Mouse (Mus musculus): ENCODE measurements around the gene Pla2r1.

Gene Pla2r1

DNA sequence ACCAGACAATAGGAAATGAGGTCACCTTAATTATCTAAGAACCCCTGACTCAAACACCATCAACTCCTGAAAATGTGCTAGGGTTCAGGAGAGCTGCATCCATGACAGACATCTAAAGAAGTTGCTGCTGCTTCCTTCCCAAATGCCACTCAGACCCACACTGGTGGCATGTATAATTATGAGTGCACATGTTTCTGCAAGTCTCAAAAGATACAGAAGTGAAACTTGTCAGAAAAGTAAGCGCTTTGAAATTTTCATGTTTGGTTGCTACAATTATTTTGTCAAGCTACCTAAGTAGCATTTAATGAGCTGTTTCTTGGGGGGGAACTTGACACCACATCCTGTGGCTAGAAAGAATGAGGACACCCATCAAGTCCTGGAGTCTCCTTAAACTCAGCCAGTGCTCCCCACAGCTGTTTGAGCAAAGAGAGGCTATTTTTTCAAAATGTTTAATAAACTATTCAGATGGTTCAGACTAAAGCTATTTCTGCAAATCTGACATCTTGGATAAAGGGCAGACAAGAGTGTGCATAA, 52.5 kb downstream of the Pla2r1 start:
- DNase-seq, result no peak

DNA sequence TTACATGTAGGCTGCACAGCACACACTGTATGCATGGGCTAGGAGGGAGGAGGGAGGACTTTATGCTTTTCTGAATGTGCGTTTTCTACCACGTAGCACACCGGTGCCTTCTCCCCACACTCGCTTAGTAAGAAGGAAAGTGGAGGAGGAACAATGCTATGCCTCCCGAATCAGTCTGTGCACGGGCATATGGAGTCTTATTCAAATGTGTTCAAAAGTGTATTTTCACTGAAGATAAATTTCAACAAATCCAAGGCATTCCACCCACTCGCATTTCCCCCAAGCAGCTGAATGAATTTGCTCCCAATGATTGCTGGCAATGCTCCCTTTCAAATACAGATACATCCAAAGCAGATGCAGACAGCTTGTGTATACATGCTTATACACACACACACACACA, 73.2 kb downstream of the Pla2r1 start:
- no peak for DNase-seq

DNA sequence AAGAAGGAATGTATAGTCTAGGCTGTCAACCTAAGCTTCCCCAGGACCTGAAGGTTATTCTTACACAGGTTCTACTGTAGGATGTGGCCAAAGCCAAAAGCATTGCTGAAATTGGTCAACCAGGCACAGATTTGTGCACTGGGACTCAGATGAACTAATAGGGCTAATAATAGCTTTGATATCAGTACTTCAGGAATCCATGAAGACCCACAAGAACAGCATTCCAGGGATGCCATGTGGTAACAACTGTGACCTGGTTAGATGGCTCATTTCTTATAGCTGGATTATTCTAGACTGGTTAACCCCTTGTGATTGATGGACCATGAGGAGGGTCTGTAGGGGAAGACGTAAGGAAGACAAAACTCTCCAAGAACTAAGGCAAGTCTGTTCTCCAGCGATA, 74.3 kb downstream of the Pla2r1 start:
- DNase-seq, result no peak

DNA sequence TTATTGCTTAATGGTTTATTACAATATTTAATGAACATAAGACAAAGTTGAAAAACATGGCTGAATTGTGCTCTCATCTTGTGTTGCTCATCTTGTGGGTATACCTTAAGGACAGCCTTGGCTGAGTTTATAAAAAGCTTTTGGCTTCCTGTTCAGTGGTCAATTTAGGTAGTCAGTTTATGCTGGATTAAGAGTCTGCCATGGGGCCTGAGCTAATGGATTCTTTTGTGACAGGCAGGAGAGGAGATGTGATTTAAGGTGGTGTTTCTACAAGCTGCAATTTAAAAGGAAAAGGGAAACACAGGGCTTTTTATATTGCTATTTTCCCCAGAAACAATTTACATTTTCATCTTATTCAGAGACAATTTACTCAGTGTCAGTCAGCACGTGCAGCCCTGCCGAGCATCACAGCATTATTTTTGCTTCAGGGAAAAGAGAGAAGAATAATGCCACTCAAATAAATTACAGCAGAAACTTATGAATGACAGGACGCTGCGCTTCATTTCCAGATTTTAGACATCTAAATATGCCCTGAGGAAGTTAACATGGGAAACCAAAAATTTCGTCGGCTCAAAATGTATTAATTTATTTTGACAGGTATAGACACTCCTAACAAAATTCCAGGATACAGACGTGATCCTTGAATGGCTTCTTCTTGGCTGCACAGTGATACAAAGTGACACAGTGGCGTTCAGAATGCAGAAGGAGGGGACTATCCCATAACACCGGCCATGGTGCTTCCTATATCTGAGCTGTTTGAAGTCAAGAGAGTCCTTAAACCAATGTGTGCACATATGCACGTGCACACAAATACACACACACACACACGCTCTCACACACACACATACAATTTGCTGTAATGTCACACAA, 84.0 kb downstream of the Pla2r1 start:
- DNase-seq, result no peak

DNA sequence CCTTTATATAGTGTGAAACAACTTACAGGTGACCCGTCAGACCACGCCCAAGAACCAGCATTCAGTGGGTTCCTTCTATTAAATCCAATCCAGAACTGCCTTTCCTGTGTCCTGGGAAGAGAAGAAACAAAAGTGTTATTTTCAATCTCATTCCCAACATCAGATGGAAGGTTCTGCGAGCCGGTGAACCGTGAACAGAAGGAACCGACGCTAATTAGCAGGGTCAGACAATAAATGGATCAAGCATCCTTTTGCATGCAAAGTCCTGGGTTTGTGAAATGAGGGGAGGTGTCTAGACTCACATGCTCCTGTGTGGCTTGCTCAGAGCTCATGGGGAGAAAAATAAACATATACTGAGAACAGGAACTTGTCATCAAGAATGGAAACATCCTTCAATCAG, 100.7 kb downstream of the Pla2r1 start:
- DNase-seq, result no peak

DNA sequence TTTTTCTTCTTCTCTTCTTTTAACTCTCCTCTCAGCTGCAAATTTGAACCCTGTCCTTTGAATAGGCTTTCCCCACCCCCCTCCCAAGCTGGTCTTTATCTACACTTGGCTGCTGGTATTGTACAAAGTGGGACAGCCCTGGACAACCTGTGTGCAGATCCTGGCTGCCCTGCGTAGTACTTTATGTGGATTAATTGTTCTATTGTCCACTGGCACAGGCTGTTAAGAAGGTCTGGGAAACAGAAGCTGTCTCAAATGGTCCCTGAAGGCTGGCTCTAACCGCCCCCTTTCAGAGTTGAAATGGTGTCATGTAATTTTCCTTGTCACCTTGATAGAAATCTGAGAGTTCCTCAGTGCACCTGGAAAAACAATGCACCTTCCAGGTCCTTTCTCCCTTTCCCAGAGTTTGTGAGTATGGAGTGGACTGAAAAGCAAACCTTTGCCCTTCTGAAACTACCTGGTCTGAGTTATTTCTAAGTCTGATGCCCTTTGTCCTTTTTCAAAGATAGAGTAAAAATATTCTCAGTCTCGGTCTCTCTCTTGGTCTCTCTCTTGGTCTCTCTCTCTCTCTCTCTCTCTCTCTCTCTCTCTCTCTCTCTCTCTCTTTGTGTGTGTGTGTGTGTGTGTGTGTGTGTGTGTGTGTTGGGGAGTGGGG, 101.9 kb downstream of the Pla2r1 start:
- no peak for DNase-seq

DNA sequence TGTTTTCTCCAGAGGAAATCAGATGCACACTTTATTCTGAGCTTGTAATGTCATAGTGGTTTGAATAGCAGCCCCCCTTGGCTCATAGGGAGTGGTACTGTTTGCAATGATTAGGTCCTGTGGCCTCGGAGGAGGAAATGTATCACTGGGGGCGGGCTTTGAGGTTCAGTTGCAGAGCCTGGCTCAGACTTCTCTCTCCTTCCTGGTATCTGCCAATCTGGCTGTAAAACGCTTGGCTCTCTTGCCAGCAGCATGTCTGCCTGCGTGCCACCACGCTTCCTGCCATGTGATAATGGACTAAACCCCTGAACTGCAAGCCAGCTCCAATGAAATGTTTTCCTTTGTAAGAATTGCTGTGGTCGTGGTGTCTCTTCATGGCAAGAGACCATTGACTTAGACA, 103.4 kb downstream of the Pla2r1 start:
- no peak for DNase-seq

DNA sequence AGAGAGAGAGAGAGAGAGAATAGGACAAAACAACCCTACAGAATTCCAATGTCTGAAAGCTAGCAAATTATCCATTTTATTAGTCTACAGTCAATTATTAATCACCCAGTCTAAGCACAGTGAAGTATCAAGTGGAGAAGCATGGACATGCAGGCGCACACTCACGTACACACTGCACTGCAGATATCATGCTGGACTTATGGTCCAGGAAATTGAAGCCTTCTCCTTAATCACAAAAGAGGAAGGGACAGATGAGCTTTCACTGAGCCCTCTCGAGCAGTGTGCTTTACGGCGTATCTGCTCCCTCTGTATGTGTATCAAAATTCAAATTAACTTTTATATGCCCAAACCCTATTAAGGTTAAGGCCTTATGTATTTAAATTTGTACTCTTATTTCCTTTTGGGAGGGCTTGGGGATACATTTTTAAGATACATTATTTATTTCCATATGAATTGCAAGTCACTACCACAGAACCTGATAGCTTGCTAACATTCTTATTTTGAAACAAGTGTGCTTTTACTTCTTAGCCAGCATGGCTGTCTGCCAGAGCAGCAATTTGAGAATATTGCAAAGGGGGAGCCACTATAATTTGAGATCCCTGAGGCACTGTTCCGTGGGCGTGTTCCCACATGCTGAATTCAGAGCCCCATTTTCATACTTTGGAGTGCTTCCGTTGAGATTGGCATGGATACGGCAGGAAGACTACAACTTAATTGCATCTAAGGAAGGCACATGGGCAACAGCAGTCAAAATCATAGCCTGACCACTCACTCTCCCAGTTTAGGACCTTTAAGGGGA, 108.2 kb downstream of the Pla2r1 start:
- no peak for DNase-seq

DNA sequence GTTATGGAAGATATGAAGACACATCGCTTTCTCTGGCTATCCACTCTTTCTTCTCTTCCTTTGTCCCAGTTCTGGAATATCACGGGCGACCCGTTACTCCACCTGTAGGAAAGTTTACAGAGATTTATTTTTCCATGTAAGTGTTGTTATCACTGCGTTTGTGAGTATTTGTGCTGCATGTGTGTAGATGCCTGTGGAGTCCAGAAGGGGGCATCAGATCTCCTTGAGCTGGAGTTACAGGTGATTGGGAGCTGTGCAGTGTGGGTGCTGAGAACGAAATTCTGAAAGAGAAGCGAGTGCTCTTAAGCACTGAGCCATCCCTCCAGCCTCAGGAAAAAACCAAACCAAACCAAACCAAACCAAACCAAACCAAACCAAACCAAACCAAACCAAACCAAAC, 109.8 kb downstream of the Pla2r1 start:
- no peak for DNase-seq

DNA sequence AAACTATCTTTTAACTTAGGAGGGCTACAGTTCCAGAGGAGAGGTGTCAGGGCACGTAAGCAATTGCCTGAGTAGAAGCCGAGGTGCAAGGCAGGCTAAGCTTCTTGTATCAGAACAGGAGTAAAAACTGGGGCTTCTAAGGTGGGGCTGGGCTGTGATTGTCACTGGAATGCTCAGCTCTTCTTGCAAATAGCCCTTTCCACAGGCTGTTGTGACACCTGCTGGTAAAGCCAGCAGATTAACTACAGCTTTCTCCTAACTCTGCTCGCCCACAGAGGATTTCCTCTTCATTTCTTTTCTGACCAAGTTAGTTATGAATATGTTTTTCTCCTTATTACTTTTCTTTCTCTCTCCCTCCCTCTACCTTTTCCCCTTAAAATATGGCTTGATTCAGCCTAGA, 111.2 kb downstream of the Pla2r1 start:
- DNase-seq, result no peak

DNA sequence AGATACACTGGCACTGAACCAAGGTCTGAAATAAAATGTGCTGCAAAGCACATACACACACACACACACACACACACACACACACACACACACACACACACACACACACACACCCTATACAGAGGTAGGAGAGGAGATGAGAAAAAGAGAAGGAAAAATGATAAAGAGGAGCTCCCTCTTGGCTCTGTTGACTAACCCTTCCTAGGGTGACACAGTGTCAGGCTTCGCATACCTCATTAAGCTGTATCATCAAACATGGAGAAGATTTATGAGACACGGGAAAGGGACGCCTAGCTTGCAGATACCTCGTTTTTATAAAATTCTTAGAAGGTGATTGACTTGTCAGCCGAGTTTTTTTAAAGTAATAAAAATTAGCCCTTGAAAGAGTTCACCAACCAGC, 116.3 kb downstream of the Pla2r1 start:
- no peak for DNase-seq

DNA sequence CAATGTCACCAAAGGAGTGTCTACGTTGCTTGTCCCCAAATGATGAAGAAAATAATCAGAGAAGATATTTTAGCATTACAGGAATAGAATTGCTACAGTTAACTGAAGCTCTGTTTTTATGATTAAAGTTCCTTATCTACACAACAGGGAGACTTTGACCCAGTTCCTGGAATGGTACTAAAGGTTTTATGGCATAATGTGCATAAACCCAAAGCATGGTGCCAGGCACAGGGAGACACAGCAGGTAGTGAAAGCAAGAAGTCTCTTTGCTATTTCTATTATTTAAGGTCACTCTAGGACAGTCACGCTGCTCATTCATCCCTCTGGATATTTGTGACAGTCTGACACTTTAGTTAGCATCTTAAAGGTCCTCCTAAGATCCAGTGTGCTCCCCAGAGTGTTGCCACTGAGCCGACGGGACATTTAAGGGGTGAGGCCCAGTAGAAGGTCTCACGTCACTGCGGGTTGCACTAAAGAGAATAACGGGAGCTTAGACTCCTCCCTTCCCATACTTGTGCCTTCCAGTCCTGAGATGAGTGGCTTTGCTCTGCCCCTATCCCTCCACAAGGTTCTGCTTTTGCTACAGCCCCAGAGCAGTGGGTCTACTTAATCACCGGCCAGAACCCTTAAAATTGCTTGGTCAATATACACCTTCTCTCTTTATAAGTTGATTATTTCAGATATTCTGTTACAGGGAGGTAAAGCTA, 122.6 kb downstream of the Pla2r1 start:
- DNase-seq, result no peak

DNA sequence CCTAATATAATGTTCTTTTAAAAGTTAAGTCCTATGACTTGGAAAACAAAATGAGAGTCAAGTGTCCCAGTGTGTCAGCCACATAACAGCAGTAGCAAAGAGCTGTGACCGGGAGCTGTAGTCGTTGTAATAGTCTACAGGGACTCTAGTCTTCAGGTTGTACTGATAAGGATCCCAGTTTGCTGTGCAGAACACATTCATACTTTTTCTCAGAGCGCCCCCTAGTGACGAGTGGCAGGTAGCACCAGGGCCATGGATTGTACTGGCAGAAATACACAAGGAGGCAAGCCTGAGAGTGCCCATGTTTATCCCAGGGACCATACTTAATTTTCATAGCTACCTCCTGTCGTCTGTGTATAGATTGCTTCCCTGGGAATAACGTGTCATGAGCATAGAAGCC, 135.0 kb downstream of the Pla2r1 start:
- DNase-seq, result peak; percentile 25

DNA sequence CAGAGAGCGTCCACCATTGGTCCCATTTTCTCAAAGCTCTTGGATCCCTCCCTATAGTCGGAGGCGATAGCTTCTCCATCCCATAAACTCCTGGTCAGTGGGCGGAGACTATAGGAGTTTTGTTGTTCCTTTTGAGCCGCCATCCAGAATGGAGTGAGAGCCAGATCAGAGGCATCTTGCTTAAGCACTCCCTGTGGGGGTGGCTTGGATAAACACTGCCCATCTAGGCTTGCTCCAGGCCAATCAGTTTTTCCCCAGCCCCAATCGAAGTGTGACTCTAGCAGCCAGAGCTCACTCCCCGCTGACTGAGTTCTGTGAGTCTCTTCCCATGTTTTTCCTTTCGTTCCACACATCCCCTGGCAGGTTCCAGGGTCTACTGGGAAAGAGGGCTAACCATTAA, 138.8 kb downstream of the Pla2r1 start:
- DNase-seq, result no peak

DNA sequence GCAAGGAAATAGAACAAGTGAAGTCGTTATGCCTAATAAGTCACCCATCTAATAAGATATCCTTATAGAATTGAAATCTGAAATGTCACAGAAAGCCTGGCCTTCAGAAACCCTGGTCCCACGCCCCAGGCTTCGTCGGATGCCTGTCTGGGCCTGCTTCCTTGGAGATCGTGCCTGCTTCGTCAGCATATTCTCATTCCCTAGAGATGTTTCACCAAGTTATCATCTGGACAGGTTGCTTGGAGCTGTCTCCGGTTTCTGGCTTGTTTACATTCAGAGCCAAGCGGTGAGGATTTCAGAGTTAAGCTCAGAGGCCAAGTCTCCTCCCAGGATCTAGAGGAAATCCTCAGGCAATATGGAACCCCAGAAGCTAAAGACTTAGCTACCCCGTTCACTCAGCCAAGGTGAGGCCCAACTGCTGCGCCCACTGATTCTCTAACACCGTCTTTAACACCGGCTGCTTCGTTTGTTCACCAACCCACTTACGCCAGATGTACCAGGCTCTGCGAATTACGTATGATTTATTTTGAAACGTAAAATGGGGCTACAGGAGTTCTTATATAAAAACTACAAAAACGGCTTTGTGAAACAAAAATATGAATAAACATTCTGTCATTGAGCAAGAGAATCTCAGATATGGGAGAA, 140.0 kb downstream of the Pla2r1 start:
- DNase-seq, result no peak

DNA sequence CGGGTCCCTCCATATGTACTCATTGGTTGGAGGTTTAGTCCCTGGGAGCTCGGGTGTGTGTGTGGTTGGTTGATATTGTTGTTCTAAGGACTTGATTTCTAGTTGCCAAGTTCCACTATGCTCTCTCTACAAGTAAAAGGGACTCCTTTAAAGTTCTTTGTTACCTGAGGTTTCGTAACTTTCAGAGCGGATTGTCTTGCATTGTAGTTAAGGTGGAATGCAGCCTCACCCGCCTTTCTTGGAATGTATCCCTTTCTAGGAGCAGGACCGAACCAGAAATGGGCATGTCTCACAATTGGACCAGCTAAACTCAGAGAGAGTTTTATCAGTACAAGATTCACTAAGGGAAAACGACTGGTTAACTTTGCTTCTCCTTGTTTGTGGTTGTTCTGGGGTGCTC, 141.9 kb downstream of the Pla2r1 start:
- no peak for DNase-seq

DNA sequence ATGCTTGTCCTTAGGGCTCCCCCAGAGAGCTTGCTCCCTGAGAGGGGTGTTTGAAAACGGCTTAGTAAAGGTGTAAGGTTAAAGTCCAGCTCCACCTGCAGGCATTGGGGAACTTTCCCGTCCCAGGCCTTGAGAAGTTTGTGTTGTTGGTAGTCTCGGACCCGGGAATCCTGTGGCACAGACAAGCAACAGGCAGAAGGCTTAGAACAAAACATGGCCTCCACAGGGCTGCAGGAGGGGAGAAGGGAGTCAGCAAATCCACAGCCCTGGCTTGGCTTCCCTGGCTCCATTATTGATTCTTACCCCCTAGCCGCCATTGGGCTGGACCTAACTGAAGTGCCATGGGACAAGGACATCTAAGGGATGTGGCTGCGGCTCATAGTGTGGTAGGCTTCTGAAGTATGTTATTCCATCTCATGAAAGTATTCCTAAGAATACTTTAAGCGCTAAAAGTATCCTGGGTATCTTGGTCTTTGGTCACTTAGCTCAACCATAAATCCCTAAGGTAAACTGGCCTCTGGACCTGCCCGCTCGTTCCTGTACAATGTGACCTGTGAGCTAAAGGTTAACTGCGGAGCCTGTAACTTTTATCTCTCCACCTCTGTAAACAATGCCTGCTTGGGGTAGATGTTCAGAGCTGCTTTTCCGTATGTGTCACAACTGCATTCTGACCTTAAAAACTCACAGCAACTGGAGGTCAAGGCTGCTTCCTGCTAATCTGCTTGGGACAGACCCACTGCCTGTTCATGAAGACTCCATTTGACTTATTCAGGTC, 142.9 kb downstream of the Pla2r1 start:
- no peak for DNase-seq

DNA sequence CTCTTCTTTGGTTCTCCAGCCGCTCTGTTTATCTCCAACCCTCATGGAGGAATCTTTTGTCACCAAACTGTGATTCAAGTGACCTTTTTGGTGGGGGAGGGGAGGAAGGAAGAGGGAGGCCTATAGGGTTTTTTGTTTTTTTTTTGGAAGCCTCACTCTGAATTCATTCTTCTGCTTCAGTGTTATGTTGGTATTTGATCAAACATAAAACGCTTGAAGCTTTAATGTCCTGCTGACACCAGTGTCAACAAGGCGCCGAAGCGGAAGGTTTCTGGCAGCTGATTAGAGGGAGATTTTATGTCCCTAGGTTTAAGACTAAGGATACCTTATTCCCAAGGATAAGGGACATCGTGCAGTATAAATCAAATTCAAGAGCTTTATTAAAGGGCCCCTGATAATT, 143.9 kb downstream of the Pla2r1 start:
- DNase-seq, result no peak

DNA sequence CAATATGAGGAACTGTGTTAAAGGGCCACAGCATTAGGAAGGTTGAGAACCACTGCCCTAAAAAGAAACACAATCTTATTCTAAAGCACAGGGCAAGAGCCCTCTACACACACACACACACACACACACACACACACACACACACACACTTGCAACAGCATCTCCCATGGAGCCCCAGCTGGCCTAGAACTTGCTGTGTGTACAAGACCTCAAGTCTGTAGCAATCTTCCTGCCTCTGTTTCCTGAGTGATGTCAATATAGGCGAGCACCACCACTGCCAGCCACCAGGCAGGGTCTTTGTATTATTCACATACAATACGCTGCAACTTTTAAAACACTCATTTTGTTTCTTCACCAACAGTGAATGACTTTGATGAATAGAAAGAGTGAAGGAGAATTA, 145.7 kb downstream of the Pla2r1 start:
- DNase-seq, result no peak

DNA sequence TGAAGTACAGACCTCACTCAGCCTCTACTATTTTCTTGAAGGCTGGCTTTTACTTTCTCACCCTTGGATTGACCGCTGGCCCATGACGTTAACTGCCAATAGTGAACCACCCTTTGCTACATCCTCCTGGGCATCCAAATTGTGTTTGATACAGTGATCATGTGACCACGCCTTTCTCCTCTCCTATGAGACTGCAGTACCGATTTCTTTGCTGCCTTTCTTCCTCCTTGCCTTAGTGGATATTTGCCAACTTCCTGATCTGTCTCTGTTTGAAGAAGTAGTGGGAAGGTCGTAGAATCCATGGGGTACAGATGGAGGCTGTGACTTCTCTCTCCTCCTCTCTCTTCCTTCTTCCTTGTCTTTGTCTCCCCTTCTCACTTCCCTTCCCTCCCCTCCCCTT, 147.7 kb downstream of the Pla2r1 start:
- DNase-seq, result no peak

DNA sequence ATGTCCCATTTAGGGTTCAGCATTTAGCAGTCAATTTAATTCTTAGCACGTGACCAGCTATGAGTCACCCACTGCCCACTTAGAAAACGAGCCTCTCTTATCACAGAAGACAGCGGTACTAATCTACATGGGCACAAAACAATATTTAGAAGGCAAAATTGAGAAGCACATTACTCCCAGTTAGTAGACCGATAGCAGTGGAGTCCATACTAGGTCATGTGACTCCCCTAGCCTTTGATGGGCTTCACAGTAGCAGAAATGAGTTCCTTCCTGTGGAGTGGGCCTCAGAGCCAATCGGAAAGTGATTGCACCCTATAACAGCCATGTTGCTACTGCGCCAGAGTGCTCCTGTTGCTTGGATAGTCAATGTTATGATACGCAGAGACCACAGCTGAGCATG, 148.3 kb downstream of the Pla2r1 start:
- DNase-seq, result no peak

DNA sequence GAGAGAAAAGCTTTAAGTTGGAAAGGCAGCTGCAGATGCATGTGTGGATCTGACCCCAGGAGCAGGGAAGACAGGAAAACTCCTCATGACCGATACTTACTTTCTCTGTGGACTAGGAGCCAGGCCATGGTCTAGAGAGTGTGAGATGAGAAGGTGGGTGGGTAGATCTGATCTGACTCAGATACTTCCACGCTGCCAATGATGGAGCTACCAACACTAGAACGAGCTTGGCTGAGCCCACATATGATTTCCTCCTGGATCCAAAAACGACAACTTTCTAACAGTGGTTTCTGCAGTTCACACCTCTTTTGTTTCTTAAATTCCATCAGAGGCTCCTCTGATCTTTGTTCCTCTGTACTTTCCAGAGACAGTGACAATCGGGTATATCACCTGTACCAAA, 151.4 kb downstream of the Pla2r1 start:
- no peak for DNase-seq
